Mouse (Mus musculus) neural tube, embryonic 15.5 days (tissue): ENCODE results near the gene Lamtor4. TPM values are rescaled to one million over a fixed set of nuclear protein-coding genes. Genes with fewer than 3 reads are reported as not detected.

Experiments used
- ATAC-seq: fragments of 200-750 bp; cut with Nextera tagmentation; 2 replicates; pipeline ENCODE4 v1.8.0; 2017; ENCODE audit warnings: mild to moderate bottlenecking, moderate TSS enrichment, moderate library complexity; ENCODE audit not compliant: low FRiP score
- H3K27ac ChIP-seq: fragments of 300-500 bp; sonication (generic); replicated peaks from 2 replicates; pipeline ENCODE4 v1.5.1; 2015; ENCODE audit warnings: mild to moderate bottlenecking, inconsistent platforms
- H3K27me3 ChIP-seq: fragments of 300-500 bp; sonication (generic); replicated peaks from 2 replicates; pipeline ENCODE4 v1.6.1; 2015; ENCODE audit warnings: inconsistent platforms
- H3K36me3 ChIP-seq: fragments of 300-500 bp; sonication (generic); 2 replicates; pipeline ENCODE4 v1.6.1; 2015; ENCODE audit warnings: inconsistent platforms
- H3K4me1 ChIP-seq: fragments of 300-500 bp; sonication (generic); 2 replicates; pipeline ENCODE4 v1.6.1; 2015; ENCODE audit warnings: inconsistent platforms
- H3K4me2 ChIP-seq: fragments of 300-500 bp; sonication (generic); 2 replicates; pipeline ENCODE4 v1.6.1; 2015; ENCODE audit warnings: inconsistent platforms, mild to moderate bottlenecking, moderate library complexity
- H3K4me3 ChIP-seq: fragments of 300-500 bp; sonication (generic); replicated peaks from 2 replicates; pipeline ENCODE4 v1.5.1; 2015; ENCODE audit warnings: mild to moderate bottlenecking, inconsistent platforms
- H3K9ac ChIP-seq: fragments of 300-500 bp; sonication (generic); replicated peaks from 2 replicates; pipeline ENCODE4 v1.6.1; 2015; ENCODE audit warnings: mild to moderate bottlenecking, inconsistent platforms
- H3K9me3 ChIP-seq: fragments of 300-500 bp; sonication (generic); replicated peaks from 2 replicates; pipeline ENCODE4 v1.6.1; 2016; ENCODE audit warnings: inconsistent platforms
- WGBS: fragments of 180-500 bp; shearing (Covaris S2); methylation state at CpG from one replicate; pipeline ENCODE4 v1.1.7; 2015; ENCODE audit warnings: mixed read lengths; 5-methylcytosine and 5-hydroxymethylcytosine counted together
- polyA plus RNA-seq: library from polyadenylated mRNA; unstranded; fragments of >200 nt; fragmentation: Nextera tagmentation; extraction: Ambion mirVana; gene quantifications from 2 replicates; pipeline ENCODE4 v1.2.1, GENCODE M21; 2015

Gene Lamtor4
- polyA plus RNA-seq, 1 experiment from 2014 or later, result 121 TPM

- Histone ChIP-seq H3K27ac (no peak overlapping the region), H3K4me3 (no peak overlapping the region), H3K36me3 (no peaks in the 10 kb centered on the region), H3K9ac (no peak overlapping the region), H3K4me2 (no peak overlapping the region), H3K27me3 (no peaks in the 10 kb centered on the region), H3K4me1 (no peaks in the 10 kb centered on the region), H3K9me3 (no peaks in the 10 kb centered on the region)
- 89% methylated on average over 2 of the region's 2 CpGs for WGBS
- no peak for ATAC-seq
Measured at GRCm38 (mm10) chr5:138233778-138234177, 21.5 kb upstream of the Lamtor4 start.

GRCm38 (mm10) chr5:138234224-138234623 lies 21.1 kb upstream of the Lamtor4 start:
- Histone ChIP-seq H3K4me1 (no peaks in the 10 kb centered on the region), H3K9ac (no peak overlapping the region), H3K4me2 (no peak overlapping the region), H3K36me3 (no peaks in the 10 kb centered on the region), H3K27me3 (no peaks in the 10 kb centered on the region), H3K9me3 (no peaks in the 10 kb centered on the region), H3K27ac (no peak overlapping the region), H3K4me3 (no peak overlapping the region)
- no peak for ATAC-seq

GRCm38 (mm10) chr5:138241511-138241910 lies 13.8 kb upstream of the Lamtor4 start:
- ATAC-seq, result no peak
- no peak overlapping the region for H3K4me2 ChIP-seq
- no peak overlapping the region for H3K4me3 ChIP-seq
- H3K36me3 ChIP-seq, result no peaks in the 10 kb centered on the region
- WGBS, result 45% methylated on average over 2 of the region's 2 CpGs
- H3K9me3 ChIP-seq, result no peaks in the 10 kb centered on the region
- H3K4me1 ChIP-seq, result no peaks in the 10 kb centered on the region
- no peaks in the 10 kb centered on the region for H3K27me3 ChIP-seq
- no peak overlapping the region for H3K9ac ChIP-seq
- H3K27ac ChIP-seq, result no peak overlapping the region

- ATAC-seq, result no peak
- Histone ChIP-seq H3K4me1 (peaks cover 9% of the 10 kb centered on the region), H3K9ac (no peak overlapping the region), H3K4me3 (no peak overlapping the region), H3K4me2 (no peak overlapping the region), H3K36me3 (no peaks in the 10 kb centered on the region), H3K9me3 (no peaks in the 10 kb centered on the region), H3K27ac (no peak overlapping the region), H3K27me3 (no peaks in the 10 kb centered on the region)
- 86% methylated on average over 12 of the region's 12 CpGs for WGBS
Measured at GRCm38 (mm10) chr5:138251144-138251543, 4.1 kb upstream of the Lamtor4 start.

- H3K9me3 ChIP-seq, result no peaks in the 10 kb centered on the region
- no peak for ATAC-seq
- H3K4me3 ChIP-seq, result no peak overlapping the region
- H3K27me3 ChIP-seq, result no peaks in the 10 kb centered on the region
- no peak overlapping the region for H3K27ac ChIP-seq
- H3K36me3 ChIP-seq, result no peaks in the 10 kb centered on the region; the same call in 1 of the 2 replicates
- H3K9ac ChIP-seq, result no peak overlapping the region
- H3K4me1 ChIP-seq, result peaks cover 20% of the 10 kb centered on the region
- no peak overlapping the region for H3K4me2 ChIP-seq
- WGBS, result 95% methylated on average over 3 of the region's 3 CpGs
Measured at GRCm38 (mm10) chr5:138253061-138253460, 2.2 kb upstream of the Lamtor4 start.

DNA sequence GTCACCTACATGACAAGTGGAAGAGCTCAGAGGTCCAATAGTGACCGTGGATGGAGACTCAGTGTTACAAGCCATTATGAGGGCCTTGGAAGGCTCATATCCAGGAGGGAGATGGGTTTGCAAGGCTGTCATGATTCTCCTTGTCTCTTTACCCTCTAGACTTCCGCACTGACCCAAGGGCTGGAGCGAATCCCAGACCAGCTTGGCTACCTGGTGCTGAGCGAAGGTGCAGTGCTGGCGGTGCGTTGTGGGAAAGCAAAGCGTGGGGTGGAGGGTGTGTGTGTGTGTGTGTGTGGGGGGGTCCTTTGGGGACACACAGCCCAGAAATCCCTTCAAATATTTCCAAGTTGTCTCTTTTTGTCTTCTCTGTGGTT lies 799 bp downstream of the Lamtor4 start:
- ATAC-seq, result no peak
- WGBS, result 21% methylated on average over 7 of the region's 7 CpGs
- peaks cover 28% of the 10 kb centered on the region for H3K36me3 ChIP-seq
- H3K4me1 ChIP-seq, result peaks cover 30% of the 10 kb centered on the region
- peak overlapping the region; percentile 79 for H3K9ac ChIP-seq
- peak overlapping the region; percentile 92 for H3K4me2 ChIP-seq
- H3K4me3 ChIP-seq, result peak overlapping the region; percentile 73
- H3K27ac ChIP-seq, result peak overlapping the region; percentile 91
- H3K9me3 ChIP-seq, result no peaks in the 10 kb centered on the region
- no peaks in the 10 kb centered on the region for H3K27me3 ChIP-seq

DNA sequence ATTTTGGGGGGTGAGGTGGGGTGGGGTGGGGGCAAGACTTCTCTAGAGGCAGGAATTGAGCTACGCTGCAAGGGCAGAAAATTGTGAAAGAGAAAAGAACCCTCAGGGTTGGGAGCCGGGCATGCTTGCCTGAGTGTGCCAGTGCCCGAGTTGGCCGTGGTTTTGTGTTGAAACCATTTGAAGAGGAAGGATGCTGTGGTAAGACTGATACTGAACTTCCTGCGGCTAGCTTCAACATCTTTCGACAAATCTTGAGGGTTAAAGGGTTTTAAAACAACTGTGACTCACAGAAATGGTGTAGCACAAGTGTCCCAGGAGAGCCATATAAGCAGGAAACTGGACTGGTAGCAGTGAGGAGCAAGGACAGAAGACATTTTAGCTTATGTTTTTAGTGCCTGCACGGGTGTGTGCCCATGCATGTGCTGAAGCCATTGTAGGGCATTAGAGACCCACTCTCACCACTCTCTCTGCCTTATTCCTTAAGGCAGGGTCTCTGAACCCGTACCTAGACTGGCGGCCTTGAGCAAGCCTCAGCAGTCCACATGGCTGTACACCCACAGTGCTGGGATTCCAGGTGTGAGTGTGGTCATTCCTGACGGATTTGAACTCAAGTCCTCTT lies 1.8 kb downstream of the Lamtor4 start:
- peaks cover 36% of the 10 kb centered on the region for H3K4me1 ChIP-seq
- ATAC-seq, result no peak
- no peak overlapping the region for H3K27ac ChIP-seq
- H3K36me3 ChIP-seq, result peaks cover 38% of the 10 kb centered on the region
- H3K9ac ChIP-seq, result no peak overlapping the region
- H3K27me3 ChIP-seq, result no peaks in the 10 kb centered on the region
- no peaks in the 10 kb centered on the region for H3K9me3 ChIP-seq
- H3K4me2 ChIP-seq, result peak overlapping the region; percentile 92
- H3K4me3 ChIP-seq, result no peak overlapping the region
- 91% methylated on average over 10 of the region's 10 CpGs for WGBS

DNA sequence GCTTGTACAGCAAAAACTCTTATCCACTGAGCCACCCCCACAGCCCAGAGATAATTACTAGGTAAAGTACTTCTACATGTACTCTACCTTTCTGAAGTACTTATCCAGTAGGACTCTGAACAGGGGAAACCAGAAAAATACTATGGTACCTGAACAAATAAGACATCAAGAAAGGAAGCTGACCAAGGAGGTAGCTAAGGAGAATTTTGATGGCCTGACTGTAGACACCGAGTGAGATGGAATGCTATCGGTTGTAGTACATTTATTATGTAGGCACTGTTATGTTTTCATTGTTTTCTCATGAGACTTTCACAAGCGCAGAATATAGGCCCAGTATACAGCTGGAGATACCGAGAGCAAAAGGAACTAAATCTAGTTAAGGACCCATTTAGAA lies 2.3 kb downstream of the Lamtor4 start:
- H3K9me3 ChIP-seq, result no peaks in the 10 kb centered on the region
- H3K4me1 ChIP-seq, result peaks cover 41% of the 10 kb centered on the region
- no peak for ATAC-seq
- no peak overlapping the region for H3K9ac ChIP-seq
- H3K27ac ChIP-seq, result no peak overlapping the region
- H3K27me3 ChIP-seq, result no peaks in the 10 kb centered on the region
- WGBS, result 96% methylated on average over 4 of the region's 4 CpGs
- H3K4me3 ChIP-seq, result no peak overlapping the region
- H3K4me2 ChIP-seq, result no peak overlapping the region
- peaks cover 40% of the 10 kb centered on the region for H3K36me3 ChIP-seq

- Histone ChIP-seq H3K4me2 (no peak overlapping the region), H3K27me3 (no peaks in the 10 kb centered on the region), H3K36me3 (peaks cover 40% of the 10 kb centered on the region), H3K4me3 (no peak overlapping the region), H3K9me3 (no peaks in the 10 kb centered on the region), H3K9ac (no peak overlapping the region), H3K4me1 (peaks cover 46% of the 10 kb centered on the region), H3K27ac (no peak overlapping the region)
- 73% methylated on average over 3 of the region's 3 CpGs for WGBS
- no peak for ATAC-seq
Measured at GRCm38 (mm10) chr5:138258078-138258477, 2.8 kb downstream of the Lamtor4 start.

- no peak for ATAC-seq
- H3K4me3 ChIP-seq, result no peak overlapping the region
- peaks cover 40% of the 10 kb centered on the region for H3K36me3 ChIP-seq
- no peak overlapping the region for H3K27ac ChIP-seq
- H3K4me2 ChIP-seq, result no peak overlapping the region
- H3K27me3 ChIP-seq, result no peaks in the 10 kb centered on the region
- 86% methylated on average over 6 of the region's 6 CpGs for WGBS
- peaks cover 48% of the 10 kb centered on the region for H3K4me1 ChIP-seq
- no peaks in the 10 kb centered on the region for H3K9me3 ChIP-seq
- H3K9ac ChIP-seq, result no peak overlapping the region
Measured at GRCm38 (mm10) chr5:138258542-138258941, 3.3 kb downstream of the Lamtor4 start.

GRCm38 (mm10) chr5:138258993-138259392 lies 3.7 kb downstream of the Lamtor4 start:
- Histone ChIP-seq H3K9ac (no peak overlapping the region), H3K9me3 (no peaks in the 10 kb centered on the region), H3K4me3 (no peak overlapping the region), H3K4me1 (peaks cover 48% of the 10 kb centered on the region), H3K4me2 (no peak overlapping the region), H3K27me3 (no peaks in the 10 kb centered on the region), H3K36me3 (peaks cover 40% of the 10 kb centered on the region), H3K27ac (no peak overlapping the region)
- ATAC-seq, result no peak
- whole genome bisulfite sequencing, result 41% methylated on average over 7 of the region's 7 CpGs

GRCm38 (mm10) chr5:138260051-138260450 lies 4.8 kb downstream of the Lamtor4 start:
- H3K4me3 ChIP-seq, result no peak overlapping the region
- peaks cover 52% of the 10 kb centered on the region for H3K4me1 ChIP-seq
- no peak overlapping the region for H3K4me2 ChIP-seq
- WGBS, result 92% methylated on average over 10 of the region's 10 CpGs
- H3K27me3 ChIP-seq, result no peaks in the 10 kb centered on the region
- no peak overlapping the region for H3K27ac ChIP-seq
- H3K36me3 ChIP-seq, result peaks cover 40% of the 10 kb centered on the region
- no peaks in the 10 kb centered on the region for H3K9me3 ChIP-seq
- no peak for ATAC-seq
- no peak overlapping the region for H3K9ac ChIP-seq

GRCm38 (mm10) chr5:138260834-138261233 lies 5.6 kb downstream of the Lamtor4 start:
- 94% methylated on average over 11 of the region's 11 CpGs for WGBS

More at GRCm38 (mm10) chr5:138260834-138261233, 5.6 kb downstream of the Lamtor4 start:
- H3K4me2 ChIP-seq, result no peak overlapping the region
- peaks cover 57% of the 10 kb centered on the region for H3K4me1 ChIP-seq
- H3K9me3 ChIP-seq, result no peaks in the 10 kb centered on the region
- no peak overlapping the region for H3K27ac ChIP-seq
- H3K4me3 ChIP-seq, result no peak overlapping the region
- H3K27me3 ChIP-seq, result no peaks in the 10 kb centered on the region
- H3K9ac ChIP-seq, result no peak overlapping the region
- no peak for ATAC-seq
- H3K36me3 ChIP-seq, result peaks cover 43% of the 10 kb centered on the region
